Mouse (Mus musculus): ENCODE measurements at regions not wholly inside any gene's neighbourhood (a gene's known extent, or its start where the extent isn't known, plus 50 kb on each side); places are given as distances from the start of the nearest gene placed in this dataset.

GRCm38 (mm10) chr2:44471381-44471780 lies 456.1 kb downstream of the Gtdc1 start:
- TF ChIP-seq CTCF (IDR thresholded peaks at IDR 0.05; ENCODE audit: borderline replicate concordance, insufficient read depth, low read length) = no peak
- TF ChIP-seq POLR2A (IDR thresholded peaks at IDR 0.05; ENCODE audit: low read depth, low read length) = no peak

All from embryonic fibroblast, embryonic 13.5 days (primary cell).